Mouse (Mus musculus): ENCODE measurements around the gene Polr3b. TPM values are rescaled to one million over a fixed set of nuclear protein-coding genes. Genes with fewer than 3 reads are reported as not detected.

Polr3b gene
- polyA plus RNA-seq, 1 experiment from 2014 or later: 13.7 TPM

DNA sequence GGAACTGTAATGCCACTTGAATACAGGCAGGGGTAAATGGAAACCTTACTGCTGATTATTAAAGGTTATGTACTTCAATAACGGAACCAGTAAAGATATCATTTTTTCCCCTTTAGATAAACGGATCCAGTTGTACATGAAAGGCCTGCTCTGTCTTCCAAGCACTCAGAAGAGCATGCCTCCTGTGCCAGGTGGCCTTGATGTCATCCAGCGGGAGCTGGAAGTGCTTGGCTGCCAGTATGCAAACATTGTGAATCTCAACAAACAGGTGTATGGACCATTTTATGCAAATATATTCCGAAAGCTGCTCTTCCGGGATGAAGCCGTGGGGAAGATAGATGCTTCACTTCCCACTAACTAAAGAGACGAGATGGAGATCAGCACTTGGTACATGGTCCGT is 8.7 kb upstream of the Polr3b start:
- no peaks in the 10 kb centered on the region for H3K4me1 ChIP-seq (replicated peaks)
- H3K4me3 ChIP-seq: no peak overlapping the region
- no peak overlapping the region for H3K9ac ChIP-seq
- H3K27me3 ChIP-seq: no peaks in the 10 kb centered on the region
- 77% methylated on average over 8 of the region's 8 CpGs for WGBS
- ATAC-seq (ENCODE audit: low FRiP score, low read depth): no peak
- H3K4me2 ChIP-seq: no peak overlapping the region
- H3K27ac ChIP-seq (replicated peaks): no peak overlapping the region
- H3K9me3 ChIP-seq: no peaks in the 10 kb centered on the region
- H3K36me3 ChIP-seq: 0 out of 2 replicates have a peak, but pooled peaks cover 7% of the 10 kb centered on the region

DNA sequence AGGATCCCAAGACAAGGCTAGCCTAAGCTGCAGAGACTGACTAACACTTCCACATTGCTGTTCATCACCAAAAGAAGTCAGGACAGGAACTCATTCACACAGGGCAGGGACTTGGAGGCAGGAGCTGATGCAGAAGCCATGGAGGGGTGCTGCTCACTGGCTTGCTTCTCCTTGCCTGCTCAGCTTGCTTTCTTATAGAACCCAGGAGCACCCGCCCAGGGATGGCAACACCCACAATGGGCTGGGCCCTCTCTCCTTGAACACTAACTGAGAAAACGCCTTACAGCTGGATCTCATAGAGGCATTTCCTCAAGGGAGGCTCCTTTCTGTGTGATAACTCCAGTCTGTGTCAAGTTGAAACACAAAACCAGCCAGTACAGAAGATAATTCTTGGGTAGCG is 7.0 kb upstream of the Polr3b start:
- H3K36me3 ChIP-seq: 0 out of 2 replicates have a peak, but pooled peaks cover 5% of the 10 kb centered on the region
- no peaks in the 10 kb centered on the region for H3K27me3 ChIP-seq
- H3K27ac ChIP-seq (replicated peaks): no peak overlapping the region
- H3K9me3 ChIP-seq: no peaks in the 10 kb centered on the region
- H3K9ac ChIP-seq: no peak overlapping the region
- WGBS: 82% methylated on average over 3 of the region's 3 CpGs
- H3K4me3 ChIP-seq: no peak overlapping the region
- H3K4me2 ChIP-seq: no peak overlapping the region
- H3K4me1 ChIP-seq (replicated peaks): no peaks in the 10 kb centered on the region
- ATAC-seq (ENCODE audit: low FRiP score, low read depth): no peak

DNA sequence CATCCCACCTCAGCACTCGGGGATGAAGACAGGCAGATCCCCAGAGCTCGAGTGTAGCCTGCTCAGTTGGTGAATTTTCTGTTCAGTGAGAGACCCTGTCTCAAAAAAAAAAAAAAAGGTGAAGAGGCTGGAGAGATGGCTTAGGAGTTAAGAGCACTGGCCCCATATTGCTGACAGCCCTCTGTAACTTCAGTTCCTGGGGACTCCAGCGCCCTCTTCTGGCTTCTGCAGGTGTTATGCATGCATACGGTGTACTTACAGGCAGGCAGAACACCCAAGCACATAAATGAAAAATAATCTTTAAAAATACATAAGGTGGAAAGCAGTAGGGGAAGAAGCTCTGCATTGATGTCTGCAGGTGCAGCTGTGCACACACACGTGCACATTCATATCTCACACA is 9.1 kb downstream of the Polr3b start:
- 67% methylated on average over 5 of the region's 5 CpGs for WGBS
- ATAC-seq (ENCODE audit: low FRiP score, low read depth): no peak
- no peak overlapping the region for H3K9ac ChIP-seq
- no peaks in the 10 kb centered on the region for H3K4me1 ChIP-seq (replicated peaks)
- peaks cover 16% of the 10 kb centered on the region for H3K36me3 ChIP-seq
- H3K9me3 ChIP-seq: no peaks in the 10 kb centered on the region
- no peaks in the 10 kb centered on the region for H3K27me3 ChIP-seq
- no peak overlapping the region for H3K4me2 ChIP-seq
- H3K27ac ChIP-seq (replicated peaks): no peak overlapping the region
- H3K4me3 ChIP-seq: no peak overlapping the region

DNA sequence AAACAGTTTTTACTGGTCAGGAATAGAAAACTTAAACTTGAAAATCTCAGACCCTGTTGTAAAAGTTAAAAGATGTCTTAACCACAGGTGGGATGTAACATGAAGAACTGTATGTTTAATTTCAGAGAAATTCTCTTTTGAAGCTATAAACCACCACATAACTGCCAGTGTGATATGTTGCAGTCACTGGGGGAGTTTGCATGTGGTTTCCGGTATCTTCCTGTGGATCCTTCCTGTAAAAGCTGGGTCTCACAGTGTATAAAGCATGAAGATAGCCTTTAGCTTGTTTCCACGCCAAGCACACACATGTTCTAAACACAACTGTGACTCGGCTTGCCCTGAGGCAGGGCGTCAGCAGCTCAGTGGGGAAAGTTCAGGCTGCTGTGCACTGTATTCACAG is 9.9 kb downstream of the Polr3b start:
- Histone ChIP-seq H3K4me3 (no peak overlapping the region), H3K27me3 (no peaks in the 10 kb centered on the region), H3K9ac (no peak overlapping the region), H3K4me2 (no peak overlapping the region), H3K4me1 (replicated peaks) (no peaks in the 10 kb centered on the region), H3K27ac (replicated peaks) (no peak overlapping the region), H3K9me3 (no peaks in the 10 kb centered on the region), H3K36me3 (peaks cover 23% of the 10 kb centered on the region)
- ATAC-seq (ENCODE audit: low FRiP score, low read depth): no peak
- 88% methylated on average over 4 of the region's 4 CpGs for WGBS

DNA sequence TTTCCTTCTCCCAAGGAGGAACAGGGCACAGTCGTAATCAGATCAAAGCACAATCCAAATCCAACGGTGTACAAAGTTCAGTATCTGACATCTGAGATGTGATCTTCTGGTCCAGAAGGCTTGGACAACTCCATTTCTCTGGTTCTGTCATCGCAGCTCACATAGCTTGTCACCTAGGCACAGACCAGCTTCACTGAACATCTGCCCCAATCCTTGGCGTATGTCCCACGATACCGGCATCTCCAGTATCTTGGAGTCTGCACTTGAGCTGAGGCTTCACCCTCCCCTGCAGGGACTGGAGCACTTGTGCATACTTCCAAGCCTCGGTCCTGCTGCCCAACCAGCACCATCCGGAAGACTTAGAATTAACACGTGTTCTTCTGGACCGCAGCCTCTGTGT is 14.6 kb downstream of the Polr3b start:
- Histone ChIP-seq H3K36me3 (peaks cover 42% of the 10 kb centered on the region), H3K27ac (replicated peaks) (no peak overlapping the region), H3K4me3 (no peak overlapping the region), H3K9ac (no peak overlapping the region), H3K9me3 (no peaks in the 10 kb centered on the region), H3K27me3 (no peaks in the 10 kb centered on the region), H3K4me2 (no peak overlapping the region), H3K4me1 (replicated peaks) (no peaks in the 10 kb centered on the region)
- 95% methylated on average over 10 of the region's 10 CpGs for WGBS
- no peak for ATAC-seq (ENCODE audit: low FRiP score, low read depth)

DNA sequence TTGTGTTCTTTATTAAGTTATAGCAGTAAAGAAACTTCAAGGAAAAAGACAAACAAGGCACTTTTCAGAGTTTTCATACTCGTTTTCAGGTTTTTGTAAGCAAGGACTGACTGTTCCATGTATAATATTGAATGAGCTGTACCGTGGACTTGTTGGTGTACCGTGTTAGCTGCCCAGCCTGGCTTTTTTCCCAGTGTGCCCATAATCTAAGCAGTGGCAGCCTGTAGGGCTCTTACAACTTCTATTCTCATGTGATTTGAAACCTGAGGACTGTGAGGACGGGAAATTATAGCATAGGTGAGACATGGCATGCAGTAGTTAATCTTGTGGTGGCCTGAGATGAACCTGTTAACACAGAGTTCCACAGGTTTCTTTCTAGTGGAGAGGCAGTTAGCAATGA is 16.3 kb downstream of the Polr3b start:
- H3K9ac ChIP-seq: no peak overlapping the region
- ATAC-seq (ENCODE audit: low FRiP score, low read depth): no peak
- H3K27me3 ChIP-seq: no peaks in the 10 kb centered on the region
- peaks cover 39% of the 10 kb centered on the region for H3K36me3 ChIP-seq
- H3K4me1 ChIP-seq (replicated peaks): no peaks in the 10 kb centered on the region
- 87% methylated on average over 4 of the region's 4 CpGs for WGBS
- H3K4me2 ChIP-seq: no peak overlapping the region
- H3K4me3 ChIP-seq: no peak overlapping the region
- H3K9me3 ChIP-seq: no peaks in the 10 kb centered on the region
- no peak overlapping the region for H3K27ac ChIP-seq (replicated peaks)

DNA sequence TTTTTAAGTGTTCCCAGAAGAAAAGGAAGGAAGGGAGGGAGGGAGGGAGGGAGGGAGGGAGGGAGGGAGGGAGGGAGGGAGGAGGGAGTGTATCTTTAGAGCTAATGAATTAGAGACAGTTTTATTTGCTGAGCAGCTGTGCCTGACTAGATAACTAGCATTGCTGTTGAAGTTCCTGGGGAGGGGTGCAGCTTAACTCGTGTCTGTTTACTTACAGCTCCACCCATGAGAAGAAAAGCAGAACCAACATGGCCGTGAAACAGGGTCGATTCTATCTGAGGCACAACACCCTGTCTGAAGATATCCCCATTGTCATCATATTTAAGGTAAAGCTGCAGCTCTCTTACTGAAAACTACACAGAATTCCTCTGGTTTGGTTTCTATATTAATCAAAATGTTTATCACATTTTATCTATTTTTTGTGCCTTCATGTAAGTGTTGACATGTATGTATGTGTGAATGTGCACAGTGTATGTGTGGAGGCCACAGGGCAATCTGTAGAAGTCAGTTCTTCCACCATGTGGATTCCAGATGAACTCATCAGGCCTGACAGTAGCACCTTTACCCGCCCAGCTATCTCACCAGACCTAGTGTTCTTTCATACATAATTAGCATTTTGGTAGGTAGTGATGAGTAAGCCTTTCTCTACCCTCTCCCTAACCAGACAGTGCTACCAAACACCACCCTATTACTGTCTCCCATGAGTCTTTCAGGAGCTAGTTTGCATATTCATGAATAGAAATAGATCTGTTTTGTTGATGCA is 17.6 kb downstream of the Polr3b start:
- no peaks in the 10 kb centered on the region for H3K27me3 ChIP-seq
- 79% methylated on average over 4 of the region's 4 CpGs for WGBS
- H3K27ac ChIP-seq (replicated peaks): no peak overlapping the region
- no peaks in the 10 kb centered on the region for H3K9me3 ChIP-seq
- no peak for ATAC-seq (ENCODE audit: low FRiP score, low read depth)
- peaks cover 41% of the 10 kb centered on the region for H3K36me3 ChIP-seq
- no peak overlapping the region for H3K4me2 ChIP-seq
- no peak overlapping the region for H3K4me3 ChIP-seq
- no peak overlapping the region for H3K9ac ChIP-seq
- H3K4me1 ChIP-seq (replicated peaks): no peaks in the 10 kb centered on the region

DNA sequence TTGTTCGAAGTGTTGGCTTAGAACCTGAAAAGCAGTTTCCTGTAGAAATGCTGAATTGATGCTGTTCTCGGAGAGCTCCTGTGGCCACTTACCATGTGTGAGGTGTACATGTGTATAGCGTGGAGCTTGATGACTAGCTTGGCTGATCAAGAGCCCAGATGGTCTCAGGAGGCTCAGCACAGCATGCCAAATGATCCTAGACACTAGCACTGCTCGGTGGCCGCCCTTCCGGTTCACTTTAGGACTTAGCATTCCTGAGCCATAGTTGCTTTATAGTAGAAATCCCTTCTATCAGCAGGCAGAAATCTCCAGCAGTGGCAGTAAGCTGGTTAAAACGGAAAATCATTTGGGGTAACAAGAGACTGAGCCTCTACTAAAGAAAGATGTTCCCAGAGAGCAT is 18.8 kb downstream of the Polr3b start:
- H3K27me3 ChIP-seq: no peaks in the 10 kb centered on the region
- no peaks in the 10 kb centered on the region for H3K9me3 ChIP-seq
- no peak overlapping the region for H3K4me3 ChIP-seq
- no peak overlapping the region for H3K9ac ChIP-seq
- 88% methylated on average over 7 of the region's 7 CpGs for WGBS
- H3K4me2 ChIP-seq: no peak overlapping the region
- H3K27ac ChIP-seq (replicated peaks): no peak overlapping the region
- ATAC-seq (ENCODE audit: low FRiP score, low read depth): no peak
- peaks cover 42% of the 10 kb centered on the region for H3K36me3 ChIP-seq
- H3K4me1 ChIP-seq (replicated peaks): no peaks in the 10 kb centered on the region; the same call in 1 of the 2 replicates

DNA sequence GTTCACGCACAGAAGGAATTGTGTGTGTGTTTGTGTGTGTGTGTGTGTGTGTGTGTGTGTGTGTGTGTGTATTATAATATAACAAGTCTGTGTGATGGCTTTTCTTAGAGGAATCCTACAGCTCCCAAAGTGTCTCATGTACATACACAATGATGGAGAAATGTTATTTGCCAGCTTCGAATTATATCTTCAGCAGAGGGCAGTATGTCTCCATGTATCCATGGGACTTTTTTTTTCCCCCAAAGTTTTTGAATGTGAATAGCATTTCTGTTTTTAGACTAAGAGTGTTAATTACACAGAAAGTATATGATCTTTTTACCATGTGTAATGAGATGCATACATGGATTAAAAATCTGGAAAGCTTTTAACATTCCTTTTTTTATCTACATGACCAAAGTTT is 19.5 kb downstream of the Polr3b start:
- no peak overlapping the region for H3K4me3 ChIP-seq
- no peak overlapping the region for H3K27ac ChIP-seq (replicated peaks)
- ATAC-seq (ENCODE audit: low FRiP score, low read depth): no peak
- H3K4me1 ChIP-seq (replicated peaks): peaks cover 3% of the 10 kb centered on the region; the same call in 1 of the 2 replicates
- no peak overlapping the region for H3K4me2 ChIP-seq
- 75% methylated on average over 2 of the region's 2 CpGs for WGBS
- H3K9ac ChIP-seq: no peak overlapping the region
- H3K27me3 ChIP-seq: no peaks in the 10 kb centered on the region
- peaks cover 37% of the 10 kb centered on the region for H3K36me3 ChIP-seq
- H3K9me3 ChIP-seq: no peaks in the 10 kb centered on the region

DNA sequence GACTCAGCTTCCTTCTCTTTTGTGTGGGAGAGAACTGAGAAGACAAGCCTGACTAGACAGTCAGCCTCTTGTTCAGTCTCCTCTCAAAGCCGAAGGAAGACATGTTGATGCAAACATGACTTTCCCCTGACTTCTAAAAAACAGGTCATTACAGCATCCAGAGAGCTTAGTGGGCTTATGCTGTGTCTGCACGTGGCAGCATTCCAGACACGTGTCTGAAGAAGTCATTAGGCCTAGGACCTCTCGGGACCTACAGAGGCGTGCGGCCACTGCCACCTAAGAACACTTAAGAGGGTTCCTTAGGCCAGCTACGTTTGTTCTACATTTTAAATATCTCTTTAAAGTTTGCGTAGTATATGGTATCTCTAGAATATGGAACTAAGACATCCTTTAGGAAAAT is 23.8 kb downstream of the Polr3b start:
- Histone ChIP-seq H3K9ac (no peak overlapping the region), H3K4me1 (replicated peaks) (peaks cover 6% of the 10 kb centered on the region; the same call in 1 of the 2 replicates), H3K4me3 (no peak overlapping the region), H3K36me3 (peaks cover 11% of the 10 kb centered on the region), H3K9me3 (no peaks in the 10 kb centered on the region), H3K27ac (replicated peaks) (no peak overlapping the region), H3K4me2 (no peak overlapping the region), H3K27me3 (no peaks in the 10 kb centered on the region)
- WGBS: 66% methylated on average over 8 of the region's 8 CpGs
- no peak for ATAC-seq (ENCODE audit: low FRiP score, low read depth)

DNA sequence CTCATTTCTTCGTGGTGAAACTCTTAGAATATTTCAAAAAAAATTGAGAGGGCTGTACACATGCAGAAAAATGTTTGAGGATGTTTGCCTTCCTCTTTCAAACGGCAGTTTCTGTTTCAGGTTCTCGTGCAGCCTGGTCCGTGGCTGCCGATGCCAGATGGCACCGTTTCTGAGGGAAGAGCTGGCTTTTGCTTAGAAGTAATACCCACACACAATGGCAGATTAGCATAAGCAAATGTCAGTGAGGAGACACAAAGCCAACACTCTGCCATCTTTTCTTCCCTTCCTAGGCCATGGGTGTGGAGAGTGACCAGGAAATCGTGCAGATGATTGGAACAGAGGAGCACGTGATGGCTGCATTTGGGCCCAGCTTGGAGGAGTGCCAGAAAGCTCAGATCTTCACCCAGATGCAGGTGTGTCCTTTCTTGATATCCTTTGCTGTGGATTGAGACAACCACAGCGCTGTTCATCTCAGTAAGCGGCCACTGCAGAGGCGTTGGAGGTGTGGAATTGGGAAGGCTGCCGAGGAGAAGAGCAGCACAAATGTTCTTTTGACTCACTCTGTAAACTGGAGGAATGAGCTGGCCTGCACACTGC is 24.5 kb downstream of the Polr3b start:
- H3K4me2 ChIP-seq: no peak overlapping the region
- 58% methylated on average over 12 of the region's 12 CpGs for WGBS
- H3K27me3 ChIP-seq: no peaks in the 10 kb centered on the region
- no peak overlapping the region for H3K4me3 ChIP-seq
- peaks cover 6% of the 10 kb centered on the region; the same call in 1 of the 2 replicates for H3K4me1 ChIP-seq (replicated peaks)
- H3K27ac ChIP-seq (replicated peaks): peak overlapping the region; percentile 48; the same call in 1 of the 2 replicates
- H3K9ac ChIP-seq: no peak overlapping the region
- no peaks in the 10 kb centered on the region for H3K9me3 ChIP-seq
- peak; percentile 56; the same call in 1 of the 2 replicates for ATAC-seq (ENCODE audit: low FRiP score, low read depth)
- peaks cover 11% of the 10 kb centered on the region for H3K36me3 ChIP-seq

DNA sequence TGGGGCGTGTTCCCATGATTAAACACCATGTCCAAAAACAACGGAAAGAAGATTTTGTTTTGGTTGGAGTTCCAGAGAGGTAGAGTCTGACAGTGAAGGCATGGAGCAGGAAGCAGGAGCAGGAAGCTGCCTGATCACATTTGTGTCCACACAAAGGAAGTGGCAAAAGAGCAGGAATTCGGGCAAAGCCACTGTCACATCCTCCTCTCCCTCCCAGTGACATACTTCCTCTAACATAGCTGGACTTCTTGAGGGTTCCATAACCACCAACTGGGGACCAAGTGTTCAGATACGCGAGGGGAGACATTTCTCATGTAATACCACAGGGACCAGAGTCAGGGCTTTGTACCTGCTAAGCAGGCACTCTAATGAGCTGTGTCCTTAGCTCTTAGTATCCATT is 25.2 kb downstream of the Polr3b start:
- Histone ChIP-seq H3K27me3 (no peaks in the 10 kb centered on the region), H3K36me3 (peaks cover 11% of the 10 kb centered on the region), H3K9me3 (no peaks in the 10 kb centered on the region), H3K4me1 (replicated peaks) (peaks cover 6% of the 10 kb centered on the region; the same call in 1 of the 2 replicates), H3K27ac (replicated peaks) (peak overlapping the region; percentile 48; the same call in 1 of the 2 replicates), H3K9ac (no peak overlapping the region), H3K4me2 (no peak overlapping the region), H3K4me3 (no peak overlapping the region)
- WGBS: 92% methylated on average over 5 of the region's 5 CpGs
- ATAC-seq (ENCODE audit: low FRiP score, low read depth): no peak
